Mouse (Mus musculus): ENCODE data around the gene Mid1. TPM values are rescaled to one million over a fixed set of nuclear protein-coding genes. Genes with fewer than 3 reads are reported as not detected.

Mid1 gene
- polyA plus RNA-seq, 1 experiment from 2014 or later, result 1.6 TPM

DNA sequence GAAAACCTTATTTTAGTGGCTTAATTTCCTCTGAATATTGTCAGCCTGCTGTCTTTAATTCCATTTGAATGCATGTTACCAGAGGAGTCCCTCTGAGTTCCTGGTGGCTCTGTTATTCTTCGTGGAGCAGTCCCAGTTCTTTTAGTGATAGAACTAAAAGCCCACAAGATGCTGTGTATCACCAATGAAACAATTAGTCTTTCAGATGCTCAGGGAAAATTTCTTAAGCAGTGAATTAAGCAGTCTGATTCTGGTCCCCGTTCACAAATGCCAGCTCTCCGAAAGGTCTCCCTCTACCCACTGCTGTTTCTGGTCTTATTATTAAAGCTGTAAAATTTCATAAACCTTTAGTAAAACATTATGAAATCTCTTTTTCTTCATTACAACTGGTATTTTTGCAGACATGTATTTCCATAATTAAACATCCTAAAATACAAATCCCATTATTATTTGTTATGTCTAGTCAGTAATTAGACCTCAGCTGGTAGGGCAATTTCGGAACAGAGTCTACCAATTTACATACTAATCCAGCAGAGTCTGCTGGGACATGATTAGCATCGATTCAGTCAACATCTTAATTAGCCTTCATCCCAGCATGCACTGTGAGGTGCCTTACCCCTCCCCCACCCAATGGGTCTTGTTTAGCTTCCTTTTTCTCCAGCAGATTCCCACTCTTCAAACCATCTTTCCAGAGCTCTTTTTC lies 153.1 kb downstream of the Mid1 start:
- no peak for ATAC-seq (ENCODE audit: low read depth)
- Histone ChIP-seq H3K9me3 (replicated peaks; ENCODE audit: control insufficient read depth, low read length) (no peaks in the 10 kb centered on the region), H3K27ac (ENCODE audit: low read length) (no peak overlapping the region), H3K36me3 (ENCODE audit: control insufficient read depth, insufficient read depth) (no peaks in the 10 kb centered on the region), H3K4me2 (ENCODE audit: low read depth, low read length) (no peak overlapping the region), H3K27me3 (ENCODE audit: control insufficient read depth, insufficient read depth, low read depth, low read length) (no peaks in the 10 kb centered on the region), H3K4me1 (ENCODE audit: control insufficient read depth, low read depth, low read length) (no peaks in the 10 kb centered on the region), H3K4me3 (ENCODE audit: low read depth, low read length) (no peak overlapping the region), H3K9ac (ENCODE audit: low read depth, low read length) (no peak overlapping the region)
- 49% methylated on average over 5 of the region's 5 CpGs for WGBS (ENCODE audit: insufficient replicate concordance)

DNA sequence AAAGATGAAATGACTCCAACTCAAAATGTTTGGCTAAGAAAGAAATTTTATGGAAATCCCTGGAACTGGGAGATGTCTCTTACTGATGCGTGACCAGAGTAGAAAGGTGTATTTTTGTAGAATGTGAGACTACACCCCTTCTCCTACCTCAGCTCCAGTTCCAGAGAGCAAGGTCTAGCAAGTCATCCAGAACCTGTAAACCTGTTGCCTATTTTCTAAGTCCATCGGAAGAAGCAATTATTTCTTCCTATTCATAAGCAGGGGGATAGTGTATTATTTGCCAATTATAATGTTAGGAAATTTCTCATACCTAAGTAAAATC lies 153.6 kb downstream of the Mid1 start:
- Histone ChIP-seq H3K9ac (ENCODE audit: low read depth, low read length) (no peak overlapping the region), H3K4me3 (ENCODE audit: low read depth, low read length) (no peak overlapping the region), H3K4me1 (ENCODE audit: control insufficient read depth, low read depth, low read length) (no peaks in the 10 kb centered on the region), H3K9me3 (replicated peaks; ENCODE audit: control insufficient read depth, low read length) (no peaks in the 10 kb centered on the region), H3K27me3 (ENCODE audit: control insufficient read depth, insufficient read depth, low read depth, low read length) (no peaks in the 10 kb centered on the region), H3K4me2 (ENCODE audit: low read depth, low read length) (no peak overlapping the region), H3K27ac (ENCODE audit: low read length) (no peak overlapping the region), H3K36me3 (ENCODE audit: control insufficient read depth, insufficient read depth) (no peaks in the 10 kb centered on the region)
- no peak for ATAC-seq (ENCODE audit: low read depth)
- WGBS (ENCODE audit: insufficient replicate concordance), result 74% methylated on average over 2 of the region's 2 CpGs

DNA sequence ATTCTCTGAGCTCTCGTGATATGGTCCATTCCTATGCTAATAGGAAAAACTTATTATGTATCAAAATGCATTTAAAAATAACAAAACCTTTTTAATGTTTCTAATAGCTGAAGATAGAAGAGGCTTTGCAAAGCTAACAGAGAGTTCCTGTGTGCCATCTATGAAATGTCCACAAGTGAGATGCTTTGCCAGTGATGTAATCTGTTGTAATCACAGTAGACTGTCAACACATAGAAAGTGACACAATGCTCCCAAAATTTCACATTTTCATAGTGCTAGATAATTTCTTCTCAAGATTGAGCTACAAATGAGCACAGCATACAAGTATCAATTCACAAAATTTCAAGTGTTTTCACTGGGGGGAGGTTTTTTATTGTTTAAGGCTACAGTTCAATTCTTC lies 158.3 kb downstream of the Mid1 start:
- no peak for ATAC-seq (ENCODE audit: low read depth)
- no peaks in the 10 kb centered on the region for H3K4me1 ChIP-seq (ENCODE audit: control insufficient read depth, low read depth, low read length)
- no peak overlapping the region for H3K27ac ChIP-seq (ENCODE audit: low read length)
- no peak overlapping the region for H3K4me2 ChIP-seq (ENCODE audit: low read depth, low read length)
- WGBS (ENCODE audit: insufficient replicate concordance), result 47% methylated on average over 1 of the region's 1 CpGs
- no peaks in the 10 kb centered on the region for H3K9me3 ChIP-seq (replicated peaks; ENCODE audit: control insufficient read depth, low read length)
- no peak overlapping the region for H3K4me3 ChIP-seq (ENCODE audit: low read depth, low read length)
- H3K9ac ChIP-seq (ENCODE audit: low read depth, low read length), result no peak overlapping the region
- no peaks in the 10 kb centered on the region for H3K36me3 ChIP-seq (ENCODE audit: control insufficient read depth, insufficient read depth)
- no peaks in the 10 kb centered on the region for H3K27me3 ChIP-seq (ENCODE audit: control insufficient read depth, insufficient read depth, low read depth, low read length)

DNA sequence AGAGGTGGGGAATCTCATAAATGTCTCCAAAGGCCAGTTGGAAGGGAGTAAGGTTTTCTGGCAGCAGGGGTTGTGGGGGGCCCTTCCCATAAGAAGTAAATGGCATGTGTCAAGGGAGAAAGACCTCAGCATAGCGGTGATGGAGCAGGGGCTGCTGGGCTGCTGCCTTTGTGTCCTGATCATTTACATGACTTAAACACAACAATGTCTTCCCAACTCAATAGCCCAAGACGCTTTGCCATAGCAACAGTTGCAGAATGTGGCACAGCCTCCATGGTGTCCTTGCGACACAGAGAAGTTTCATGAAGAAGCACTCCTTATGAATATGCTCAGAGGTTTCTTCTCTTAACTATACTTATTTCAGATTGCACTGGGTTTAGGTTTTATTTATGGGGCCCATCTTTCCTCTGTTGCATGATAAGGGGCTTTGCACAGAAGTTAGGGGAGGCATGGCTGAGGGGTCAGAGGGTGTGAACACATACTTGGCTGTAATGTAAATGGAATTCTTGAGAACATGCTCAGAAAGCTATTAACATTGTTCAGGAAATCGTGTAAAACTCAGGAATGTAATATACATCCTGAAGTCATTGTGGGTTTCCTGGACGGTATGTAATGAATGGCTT lies 159.3 kb downstream of the Mid1 start:
- no peaks in the 10 kb centered on the region for H3K4me1 ChIP-seq (ENCODE audit: control insufficient read depth, low read depth, low read length)
- no peak overlapping the region for H3K9ac ChIP-seq (ENCODE audit: low read depth, low read length)
- 32% methylated on average over 5 of the region's 5 CpGs for WGBS (ENCODE audit: insufficient replicate concordance)
- ATAC-seq (ENCODE audit: low read depth), result no peak
- no peaks in the 10 kb centered on the region for H3K9me3 ChIP-seq (replicated peaks; ENCODE audit: control insufficient read depth, low read length)
- H3K27me3 ChIP-seq (ENCODE audit: control insufficient read depth, insufficient read depth, low read depth, low read length), result no peaks in the 10 kb centered on the region
- H3K4me2 ChIP-seq (ENCODE audit: low read depth, low read length), result no peak overlapping the region
- H3K27ac ChIP-seq (ENCODE audit: low read length), result no peak overlapping the region
- no peaks in the 10 kb centered on the region for H3K36me3 ChIP-seq (ENCODE audit: control insufficient read depth, insufficient read depth)
- no peak overlapping the region for H3K4me3 ChIP-seq (ENCODE audit: low read depth, low read length)

DNA sequence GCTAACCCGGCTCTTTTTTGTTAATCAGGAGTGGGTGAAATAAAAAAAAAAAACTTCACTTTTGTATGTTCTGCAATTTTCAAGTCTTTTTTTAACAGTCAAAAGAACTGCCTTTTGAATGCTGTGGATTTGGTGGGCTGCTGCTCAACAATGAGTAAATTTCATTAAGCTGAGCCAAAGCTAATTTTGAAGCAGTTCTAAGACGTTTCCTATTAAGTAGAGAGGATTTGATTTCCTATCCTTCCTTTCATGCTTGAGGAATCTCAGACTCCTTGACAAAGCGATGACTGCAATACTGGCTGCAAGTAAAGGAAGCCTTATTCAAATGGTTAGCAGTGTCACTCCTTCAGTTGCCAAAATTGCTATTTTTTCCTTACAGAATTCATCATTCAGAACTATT lies 161.2 kb downstream of the Mid1 start:
- no peak overlapping the region for H3K4me2 ChIP-seq (ENCODE audit: low read depth, low read length)
- no peaks in the 10 kb centered on the region for H3K4me1 ChIP-seq (ENCODE audit: control insufficient read depth, low read depth, low read length)
- 66% methylated on average over 3 of the region's 3 CpGs for WGBS (ENCODE audit: insufficient replicate concordance)
- H3K4me3 ChIP-seq (ENCODE audit: low read depth, low read length), result no peak overlapping the region
- H3K9ac ChIP-seq (ENCODE audit: low read depth, low read length), result no peak overlapping the region
- no peak overlapping the region for H3K27ac ChIP-seq (ENCODE audit: low read length)
- H3K27me3 ChIP-seq (ENCODE audit: control insufficient read depth, insufficient read depth, low read depth, low read length), result no peaks in the 10 kb centered on the region
- no peaks in the 10 kb centered on the region for H3K36me3 ChIP-seq (ENCODE audit: control insufficient read depth, insufficient read depth)
- ATAC-seq (ENCODE audit: low read depth), result no peak
- H3K9me3 ChIP-seq (replicated peaks; ENCODE audit: control insufficient read depth, low read length), result no peaks in the 10 kb centered on the region

DNA sequence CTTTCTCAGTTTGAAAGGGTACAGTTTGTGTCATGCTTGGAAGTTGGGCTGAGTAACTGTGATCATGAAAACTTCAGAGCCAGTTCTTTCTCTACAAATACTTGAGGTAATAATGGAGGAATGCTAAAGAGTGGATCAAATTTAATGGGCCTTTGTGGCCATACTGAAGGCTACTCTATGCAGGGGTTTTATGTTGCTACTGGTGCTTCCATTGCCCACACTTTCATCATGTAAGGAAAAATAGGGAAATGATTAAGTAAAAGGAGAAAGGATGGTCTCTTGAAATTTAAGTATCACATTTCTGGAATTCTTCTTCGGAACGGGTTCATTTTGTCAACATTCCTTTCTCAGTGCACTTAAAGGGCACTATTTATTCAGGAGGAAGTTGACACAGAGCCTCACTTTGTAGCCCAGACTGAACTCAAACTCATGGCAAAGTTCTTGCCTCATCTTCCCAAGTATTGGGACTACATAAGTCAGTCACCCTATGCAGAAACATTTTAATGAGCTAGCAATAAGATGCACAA lies 176.3 kb downstream of the Mid1 start:
- H3K4me3 ChIP-seq (ENCODE audit: low read depth, low read length), result no peak overlapping the region
- H3K9me3 ChIP-seq (replicated peaks; ENCODE audit: control insufficient read depth, low read length), result no peaks in the 10 kb centered on the region
- H3K9ac ChIP-seq (ENCODE audit: low read depth, low read length), result no peak overlapping the region
- no peak overlapping the region for H3K4me2 ChIP-seq (ENCODE audit: low read depth, low read length)
- H3K36me3 ChIP-seq (ENCODE audit: control insufficient read depth, insufficient read depth), result no peaks in the 10 kb centered on the region
- no peak overlapping the region for H3K27ac ChIP-seq (ENCODE audit: low read length)
- H3K4me1 ChIP-seq (ENCODE audit: control insufficient read depth, low read depth, low read length), result no peaks in the 10 kb centered on the region
- WGBS (ENCODE audit: insufficient replicate concordance), result 49% methylated on average over 2 of the region's 2 CpGs
- H3K27me3 ChIP-seq (ENCODE audit: control insufficient read depth, insufficient read depth, low read depth, low read length), result no peaks in the 10 kb centered on the region
- ATAC-seq (ENCODE audit: low read depth), result no peak

DNA sequence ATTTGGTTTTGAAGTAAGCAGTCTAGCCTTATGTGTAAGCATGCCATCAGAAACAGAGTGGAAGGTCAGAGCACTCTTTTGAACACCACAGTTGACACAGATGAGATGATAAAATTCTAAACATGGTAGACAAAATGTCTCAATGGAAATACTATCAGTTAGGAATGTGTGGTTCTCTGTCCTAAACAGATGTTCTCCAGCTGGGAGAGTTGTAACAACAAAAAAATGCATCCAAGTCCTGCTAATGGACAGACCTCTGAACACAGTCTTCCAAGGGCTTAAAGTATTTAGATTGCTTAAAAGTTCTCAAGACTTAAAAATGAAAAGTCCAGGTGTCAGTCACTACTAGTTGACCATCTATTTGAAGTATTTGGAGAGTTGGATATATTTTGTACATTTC lies 177.4 kb downstream of the Mid1 start:
- no peak overlapping the region for H3K27ac ChIP-seq (ENCODE audit: low read length)
- no peaks in the 10 kb centered on the region for H3K4me1 ChIP-seq (ENCODE audit: control insufficient read depth, low read depth, low read length)
- no peaks in the 10 kb centered on the region for H3K27me3 ChIP-seq (ENCODE audit: control insufficient read depth, insufficient read depth, low read depth, low read length)
- no peaks in the 10 kb centered on the region for H3K36me3 ChIP-seq (ENCODE audit: control insufficient read depth, insufficient read depth)
- ATAC-seq (ENCODE audit: low read depth), result no peak
- H3K9me3 ChIP-seq (replicated peaks; ENCODE audit: control insufficient read depth, low read length), result no peaks in the 10 kb centered on the region
- no peak overlapping the region for H3K9ac ChIP-seq (ENCODE audit: low read depth, low read length)
- no peak overlapping the region for H3K4me2 ChIP-seq (ENCODE audit: low read depth, low read length)
- H3K4me3 ChIP-seq (ENCODE audit: low read depth, low read length), result no peak overlapping the region

DNA sequence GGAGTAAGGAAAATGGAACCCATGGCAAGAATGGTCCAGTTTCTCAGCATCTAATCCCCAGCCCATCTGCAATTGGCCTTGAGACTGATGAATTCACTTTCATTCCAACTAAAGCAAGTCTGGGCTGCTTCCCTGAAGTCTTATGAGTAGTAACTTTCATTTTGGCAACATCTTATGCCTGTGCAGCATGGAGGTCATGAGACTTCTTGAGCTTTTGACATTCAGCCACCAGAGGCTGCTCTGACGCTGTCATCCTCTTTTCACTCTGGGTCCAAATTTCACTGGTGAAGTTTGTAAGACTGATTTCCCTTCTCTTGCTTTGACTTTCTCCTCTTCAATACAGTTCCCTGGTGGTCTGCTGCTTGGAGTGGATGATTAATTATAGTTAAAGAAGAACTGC lies 177.8 kb downstream of the Mid1 start:
- H3K9me3 ChIP-seq (replicated peaks; ENCODE audit: control insufficient read depth, low read length), result no peaks in the 10 kb centered on the region
- no peak for ATAC-seq (ENCODE audit: low read depth)
- 27% methylated on average over 1 of the region's 1 CpGs for WGBS (ENCODE audit: insufficient replicate concordance)

DNA sequence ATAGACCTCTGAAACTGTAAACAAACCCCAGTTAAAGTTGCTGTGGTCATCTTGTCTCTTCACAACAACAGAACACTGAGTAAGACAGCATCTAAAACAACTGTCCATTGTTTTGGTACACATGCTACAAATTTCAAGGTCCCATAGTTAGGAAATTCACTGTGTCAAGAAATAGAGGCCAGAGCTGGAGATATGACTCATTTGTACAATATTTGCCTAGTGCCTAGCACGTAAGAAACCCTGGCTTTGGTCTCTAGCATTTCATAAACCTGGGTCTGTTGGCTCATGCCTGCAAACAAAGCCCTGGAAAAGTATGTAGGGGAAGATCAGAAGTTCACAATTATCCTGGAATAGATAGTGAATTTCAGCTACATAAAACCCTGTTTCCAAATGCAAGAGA lies 178.8 kb downstream of the Mid1 start:
- 40% methylated on average over 1 of the region's 1 CpGs for WGBS (ENCODE audit: insufficient replicate concordance)

More for the DNA sequence above, 177.8 kb downstream of the Mid1 start:
- no peak overlapping the region for H3K9ac ChIP-seq (ENCODE audit: low read depth, low read length)
- H3K36me3 ChIP-seq (ENCODE audit: control insufficient read depth, insufficient read depth), result no peaks in the 10 kb centered on the region
- no peak overlapping the region for H3K4me3 ChIP-seq (ENCODE audit: low read depth, low read length)
- no peaks in the 10 kb centered on the region for H3K4me1 ChIP-seq (ENCODE audit: control insufficient read depth, low read depth, low read length)
- no peaks in the 10 kb centered on the region for H3K27me3 ChIP-seq (ENCODE audit: control insufficient read depth, insufficient read depth, low read depth, low read length)
- H3K27ac ChIP-seq (ENCODE audit: low read length), result no peak overlapping the region
- H3K4me2 ChIP-seq (ENCODE audit: low read depth, low read length), result no peak overlapping the region

More for the DNA sequence above, 178.8 kb downstream of the Mid1 start:
- H3K27me3 ChIP-seq (ENCODE audit: control insufficient read depth, insufficient read depth, low read depth, low read length), result no peaks in the 10 kb centered on the region
- no peak overlapping the region for H3K4me2 ChIP-seq (ENCODE audit: low read depth, low read length)
- H3K36me3 ChIP-seq (ENCODE audit: control insufficient read depth, insufficient read depth), result no peaks in the 10 kb centered on the region
- 0 out of 2 replicates have a peak, but pooled peaks have one; percentile 45 for ATAC-seq (ENCODE audit: low read depth)
- H3K9me3 ChIP-seq (replicated peaks; ENCODE audit: control insufficient read depth, low read length), result no peaks in the 10 kb centered on the region
- no peak overlapping the region for H3K4me3 ChIP-seq (ENCODE audit: low read depth, low read length)
- H3K9ac ChIP-seq (ENCODE audit: low read depth, low read length), result no peak overlapping the region
- no peak overlapping the region for H3K27ac ChIP-seq (ENCODE audit: low read length)
- no peaks in the 10 kb centered on the region for H3K4me1 ChIP-seq (ENCODE audit: control insufficient read depth, low read depth, low read length)
